Mouse (Mus musculus): Measurements from ENCODE around the gene Pan3. TPM values are rescaled to one million over a fixed set of nuclear protein-coding genes. Genes with fewer than 3 reads are reported as not detected.

Pan3 gene
- total and polyA plus RNA-seq, 3 experiments: 20.0 to 30.5 (median 27.3) TPM

GRCm38 (mm10) chr5:147459821-147460567 lies 30.0 kb downstream of the Pan3 start:
- H3K36me3 ChIP-seq (ENCODE audit: control insufficient read depth, insufficient read depth, low read length): peaks cover 11% of the 10 kb centered on the region
- 30% methylated on average over 4 of the region's 4 CpGs for WGBS
- no peak for TF ChIP-seq POLR2A (IDR thresholded peaks at IDR 0.05; ENCODE audit: insufficient read depth, low read depth, low read length)
- intact Hi-C loops (cut with DNase I): no loop called here
- no peak overlapping the region for H3K4me3 ChIP-seq
- H3K27ac ChIP-seq: no peak overlapping the region
- peaks cover 6% of the 10 kb centered on the region for H3K4me1 ChIP-seq (ENCODE audit: control insufficient read depth, insufficient read depth, low read length)
- peak; percentile 27 to 41 for DNase-seq
- H3K27me3 ChIP-seq (ENCODE audit: control insufficient read depth, insufficient read depth, low read length): no peaks in the 10 kb centered on the region
- H3K9ac ChIP-seq (ENCODE audit: low read depth, low read length): no peak overlapping the region
- H3K79me2 ChIP-seq (replicated peaks; ENCODE audit: control insufficient read depth, insufficient read depth, low read length): peaks cover 3% of the 10 kb centered on the region

DNA sequence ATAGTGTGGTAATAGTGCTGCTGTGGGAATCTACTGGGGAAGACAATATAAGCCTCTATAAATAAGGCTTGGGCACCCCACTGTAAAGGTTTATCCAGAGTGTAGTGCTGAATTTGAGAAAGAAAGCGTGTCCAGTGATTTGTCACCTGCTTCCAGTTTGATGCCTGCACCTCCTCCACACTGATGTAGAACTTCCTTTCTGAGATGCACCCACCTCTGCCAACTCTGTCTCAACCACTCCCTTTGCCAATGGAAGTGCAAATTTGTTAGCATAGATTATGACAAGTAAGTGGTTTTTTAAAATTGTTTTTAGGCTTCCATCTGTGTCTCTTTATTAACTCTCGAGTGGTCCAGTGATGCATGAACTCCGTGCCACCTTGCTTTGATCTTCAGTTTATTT lies 33.3 kb downstream of the Pan3 start:
- TF ChIP-seq CTCF (IDR thresholded peaks at IDR 0.05) (no peak), POLR2A (IDR thresholded peaks at IDR 0.05; ENCODE audit: insufficient read depth, low read depth, low read length) (no peak), EP300 (IDR thresholded peaks at IDR 0.05; ENCODE audit: insufficient read depth, low read depth, low read length) (no peak)
- DNase-seq: no peak
- no peak overlapping the region for H3K9ac ChIP-seq (ENCODE audit: low read depth, low read length)
- peaks cover 6% of the 10 kb centered on the region for H3K4me1 ChIP-seq (ENCODE audit: control insufficient read depth, insufficient read depth, low read length)
- intact Hi-C loops (cut with DNase I): no loop called here
- no peaks in the 10 kb centered on the region for H3K27me3 ChIP-seq (ENCODE audit: control insufficient read depth, insufficient read depth, low read length)
- 0 out of 2 replicates have a peak, but pooled peaks cover 1% of the 10 kb centered on the region for H3K79me2 ChIP-seq (replicated peaks; ENCODE audit: control insufficient read depth, insufficient read depth, low read length)
- H3K36me3 ChIP-seq (ENCODE audit: control insufficient read depth, insufficient read depth, low read length): peaks cover 11% of the 10 kb centered on the region
- WGBS: 87% methylated on average over 3 of the region's 3 CpGs
- no peak overlapping the region for H3K4me3 ChIP-seq
- no peak overlapping the region for H3K27ac ChIP-seq

GRCm38 (mm10) chr5:147466361-147466760 lies 36.4 kb downstream of the Pan3 start:
- Histone ChIP-seq H3K4me3 (no peak overlapping the region), H3K4me1 (ENCODE audit: control insufficient read depth, insufficient read depth, low read length) (peaks cover 2% of the 10 kb centered on the region), H3K27ac (no peak overlapping the region), H3K27me3 (ENCODE audit: control insufficient read depth, insufficient read depth, low read length) (no peaks in the 10 kb centered on the region), H3K36me3 (ENCODE audit: control insufficient read depth, insufficient read depth, low read length) (peaks cover 13% of the 10 kb centered on the region), H3K79me2 (replicated peaks; ENCODE audit: control insufficient read depth, insufficient read depth, low read length) (peaks cover 2% of the 10 kb centered on the region; the same call in 1 of the 2 replicates), H3K9ac (ENCODE audit: low read depth, low read length) (no peak overlapping the region)
- intact Hi-C loops (cut with DNase I): no loop called here
- TF ChIP-seq EP300 (IDR thresholded peaks at IDR 0.05; ENCODE audit: insufficient read depth, low read depth, low read length): no peak
- TF ChIP-seq CTCF (IDR thresholded peaks at IDR 0.05): no peak
- no peak for TF ChIP-seq POLR2A (IDR thresholded peaks at IDR 0.05; ENCODE audit: insufficient read depth, low read depth, low read length)
- no peak for DNase-seq

DNA sequence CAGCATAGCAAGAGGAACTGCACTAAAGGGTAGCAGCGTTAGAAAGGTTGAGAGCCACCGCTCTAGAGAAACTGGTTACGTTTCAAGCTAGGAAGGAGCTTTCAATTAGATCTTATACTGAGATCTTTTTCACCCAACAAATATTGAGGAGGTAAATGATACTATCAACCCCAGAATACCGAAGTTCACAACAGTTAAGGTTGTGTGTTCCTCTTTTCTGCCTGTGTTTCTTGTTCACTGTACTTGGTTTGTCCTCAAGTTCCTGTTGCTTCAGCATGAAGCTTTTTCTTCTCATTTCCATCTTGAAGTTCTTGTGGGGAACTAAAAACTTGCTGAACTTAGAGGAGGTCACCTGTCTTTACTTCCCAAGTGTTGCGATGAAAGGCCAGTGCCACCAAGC lies 41.2 kb downstream of the Pan3 start:
- intact Hi-C loops (cut with DNase I): no loop called here
- H3K9ac ChIP-seq (ENCODE audit: low read depth, low read length): no peak overlapping the region
- WGBS: 88% methylated on average over 5 of the region's 5 CpGs
- H3K27ac ChIP-seq: no peak overlapping the region
- H3K4me1 ChIP-seq (ENCODE audit: control insufficient read depth, insufficient read depth, low read length): peaks cover 5% of the 10 kb centered on the region
- no peak for DNase-seq
- TF ChIP-seq EP300 (IDR thresholded peaks at IDR 0.05; ENCODE audit: insufficient read depth, low read depth, low read length) (no peak), CTCF (IDR thresholded peaks at IDR 0.05) (no peak), POLR2A (IDR thresholded peaks at IDR 0.05; ENCODE audit: insufficient read depth, low read depth, low read length) (no peak)
- peaks cover 9% of the 10 kb centered on the region for H3K36me3 ChIP-seq (ENCODE audit: control insufficient read depth, insufficient read depth, low read length)
- no peak overlapping the region for H3K4me3 ChIP-seq
- peaks cover 4% of the 10 kb centered on the region for H3K79me2 ChIP-seq (replicated peaks; ENCODE audit: control insufficient read depth, insufficient read depth, low read length)
- no peaks in the 10 kb centered on the region for H3K27me3 ChIP-seq (ENCODE audit: control insufficient read depth, insufficient read depth, low read length)

DNA sequence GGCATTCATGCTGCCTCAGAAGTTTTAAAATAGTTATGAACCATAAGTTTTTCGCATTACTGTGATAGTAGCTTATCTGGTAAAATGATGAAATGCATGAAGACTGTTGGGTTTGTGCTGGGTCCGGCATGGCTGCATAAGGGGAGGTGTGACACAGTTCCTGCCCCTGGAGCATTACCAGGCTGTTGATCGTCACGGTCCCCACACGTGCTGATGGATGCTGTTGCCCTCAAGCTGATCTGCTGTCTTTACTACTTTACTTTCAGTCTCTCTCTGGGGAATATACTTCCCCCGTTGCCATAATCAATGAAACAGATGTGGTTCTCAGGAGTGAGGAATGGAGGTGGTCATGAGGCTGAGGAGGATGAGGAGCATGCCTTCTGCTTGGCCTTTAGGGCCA lies 43.1 kb downstream of the Pan3 start:
- Histone ChIP-seq H3K4me3 (no peak overlapping the region), H3K27ac (no peak overlapping the region), H3K79me2 (replicated peaks; ENCODE audit: control insufficient read depth, insufficient read depth, low read length) (peaks cover 8% of the 10 kb centered on the region), H3K9ac (ENCODE audit: low read depth, low read length) (no peak overlapping the region), H3K36me3 (ENCODE audit: control insufficient read depth, insufficient read depth, low read length) (peaks cover 9% of the 10 kb centered on the region), H3K4me1 (ENCODE audit: control insufficient read depth, insufficient read depth, low read length) (peaks cover 6% of the 10 kb centered on the region), H3K27me3 (ENCODE audit: control insufficient read depth, insufficient read depth, low read length) (no peaks in the 10 kb centered on the region)
- 51% methylated on average over 6 of the region's 6 CpGs for WGBS
- intact Hi-C loops (cut with DNase I): no loop called here
- TF ChIP-seq EP300 (IDR thresholded peaks at IDR 0.05; ENCODE audit: insufficient read depth, low read depth, low read length) (no peak), CTCF (IDR thresholded peaks at IDR 0.05) (no peak), POLR2A (IDR thresholded peaks at IDR 0.05; ENCODE audit: insufficient read depth, low read depth, low read length) (no peak)
- DNase-seq: no peak

- 90% methylated on average over 3 of the region's 3 CpGs for WGBS
- Histone ChIP-seq H3K79me2 (replicated peaks; ENCODE audit: control insufficient read depth, insufficient read depth, low read length) (peaks cover 10% of the 10 kb centered on the region), H3K36me3 (ENCODE audit: control insufficient read depth, insufficient read depth, low read length) (peaks cover 9% of the 10 kb centered on the region), H3K4me1 (ENCODE audit: control insufficient read depth, insufficient read depth, low read length) (peaks cover 8% of the 10 kb centered on the region), H3K4me3 (no peak overlapping the region), H3K27ac (no peak overlapping the region), H3K9ac (ENCODE audit: low read depth, low read length) (no peak overlapping the region), H3K27me3 (ENCODE audit: control insufficient read depth, insufficient read depth, low read length) (no peaks in the 10 kb centered on the region)
- TF ChIP-seq POLR2A (IDR thresholded peaks at IDR 0.05; ENCODE audit: insufficient read depth, low read depth, low read length) (no peak), CTCF (IDR thresholded peaks at IDR 0.05) (no peak), EP300 (IDR thresholded peaks at IDR 0.05; ENCODE audit: insufficient read depth, low read depth, low read length) (no peak)
- no peak for DNase-seq
- intact Hi-C loops (cut with DNase I): no loop called here
These were observed 43.9 kb downstream of the Pan3 start for GRCm38 (mm10) chr5:147473856-147474255.

Measured in heart, adult 2 months (tissue).